Mouse (Mus musculus) G1E (cell line): Measurements from ENCODE around the gene Tigd4. TPM values are rescaled to one million over a fixed set of nuclear protein-coding genes. Genes with fewer than 3 reads are reported as not detected.

Experiments
- ATAC-seq: 2 replicates; pipeline ENCODE4 v1.8.0; 2016; ENCODE audit warnings: mild to moderate bottlenecking; ENCODE audit not compliant: insufficient number of reproducible peaks, poor library complexity, low FRiP score, severe bottlenecking; ENCODE audit errors: extremely low read depth
- DNase-seq: peaks from one replicate; pipeline ENCODE4 v3.0.0; 2012; ENCODE audit warnings: low spot score
- H3K27me3 ChIP-seq: 2 replicates; pipeline ENCODE4 v1.6.1; 2012; ENCODE audit warnings: mild to moderate bottlenecking, low read length, inconsistent platforms; ENCODE audit not compliant: insufficient read depth
- H3K36me3 ChIP-seq: replicated peaks from 2 replicates; pipeline ENCODE3; 2012; ENCODE audit warnings: mild to moderate bottlenecking, inconsistent platforms
- H3K4me1 ChIP-seq: 2 replicates; pipeline ENCODE4 v1.6.1; 2012; ENCODE audit warnings: low read depth, low read length, inconsistent platforms, mixed read lengths; ENCODE audit not compliant: insufficient read depth
- H3K4me3 ChIP-seq: 2 replicates; pipeline ENCODE4 v1.5.1; 2012; ENCODE audit warnings: low read depth, mild to moderate bottlenecking, inconsistent platforms, low read length, moderate library complexity, mixed read lengths
- H3K9me3 ChIP-seq: replicated peaks from 2 replicates; pipeline ENCODE4 v1.6.1; 2012; ENCODE audit warnings: inconsistent platforms
- CTCF ChIP-seq: IDR thresholded peaks from 2 replicates; pipeline ENCODE4 v1.5.1; 2012; ENCODE audit warnings: low read depth, low read length, inconsistent platforms, mixed read lengths
- GATA1 ChIP-seq: IDR thresholded peaks from 2 replicates; pipeline ENCODE4 v1.6.1; 2012; ENCODE audit warnings: borderline replicate concordance, low read length, inconsistent platforms, mixed read lengths
- GATA2 ChIP-seq: IDR thresholded peaks from 2 replicates; pipeline ENCODE4 v1.6.1; 2012; ENCODE audit warnings: low read depth, low read length, inconsistent platforms, borderline replicate concordance
- POLR2AphosphoS5 ChIP-seq: IDR thresholded peaks from 2 replicates; pipeline ENCODE4 v1.6.1; 2012; ENCODE audit warnings: low read depth, low read length, inconsistent platforms; ENCODE audit not compliant: insufficient replicate concordance
- TAL1 ChIP-seq: conservative IDR thresholded peaks from 2 replicates; pipeline ENCODE4 v1.6.1; 2012; ENCODE audit warnings: low read depth, low read length, inconsistent platforms, mixed read lengths
- polyA plus RNA-seq: library from polyadenylated mRNA; stranded (reverse); fragments of >175 nt; gene quantifications from 2 replicates; pipeline ENCODE4 v1.2.3, GENCODE M21; 2012
- total RNA-seq, 2 experiments: library from RNA; stranded (forward) in 1 of 2; stranded (reverse) in 1 of 2; fragments of 200-1000 nt in 1 of 2; fragments of >200 nt in 1 of 2; fragmentation: Nextera tagmentation in 1 of 2; gene quantifications; 2 replicates each; pipeline ENCODE4 v1.2.3; 2014 to 2017

The Tigd4 gene
- total and polyA plus RNA-seq, 3 experiments, result 0.05 TPM; not detected in 2

DNA sequence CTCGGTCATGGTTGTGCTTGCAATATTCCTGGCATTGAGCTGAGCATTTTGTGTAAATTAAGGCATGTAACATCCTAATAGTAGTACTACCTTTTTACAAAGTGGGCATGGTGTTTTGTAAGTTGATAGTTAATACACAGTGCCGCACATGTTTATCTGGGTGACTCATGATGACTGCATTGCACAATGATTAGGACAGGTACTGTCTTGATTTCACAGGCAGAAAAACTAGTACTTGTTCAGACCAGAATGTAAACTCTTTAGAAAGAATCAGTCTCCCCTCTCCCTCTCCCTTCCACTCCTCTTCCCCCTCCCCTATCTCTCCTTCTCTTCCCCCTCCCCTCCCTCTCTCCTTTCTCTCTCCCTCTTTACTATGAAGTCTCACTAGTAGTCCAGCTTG lies 9.4 kb downstream of the Tigd4 start:
- Histone ChIP-seq H3K4me1 (peaks cover 4% of the 10 kb centered on the region), H3K36me3 (no peaks in the 10 kb centered on the region), H3K27me3 (peaks cover 21% of the 10 kb centered on the region; the same call in 1 of the 2 replicates), H3K9me3 (no peaks in the 10 kb centered on the region), H3K4me3 (no peak overlapping the region)
- DNase-seq, result no peak
- no peak for ATAC-seq
- TF ChIP-seq GATA1, result no peak
- no peak for TF ChIP-seq TAL1
- no peak for TF ChIP-seq GATA2
- TF ChIP-seq CTCF, result no peak
- no peak for TF ChIP-seq POLR2AphosphoS5

DNA sequence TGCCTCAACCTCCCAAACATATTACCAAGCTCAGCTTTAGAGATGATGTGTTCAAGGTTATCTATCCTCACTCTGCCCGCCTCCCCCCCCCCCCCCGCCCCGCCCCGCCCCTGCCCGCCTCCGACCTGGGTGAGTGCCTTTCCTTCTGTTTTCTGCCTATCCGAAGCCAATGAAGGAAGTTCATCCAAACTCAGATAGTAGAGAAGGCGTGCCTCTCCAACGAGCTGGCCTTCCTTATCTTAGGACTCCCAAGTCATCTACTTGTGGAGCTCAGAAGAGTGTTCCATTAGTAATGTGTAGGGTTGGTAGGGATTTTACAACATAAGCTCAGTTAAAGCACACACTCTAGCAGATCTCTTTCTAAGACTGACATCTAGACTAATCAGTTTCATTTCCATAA lies 9.8 kb downstream of the Tigd4 start:
- Histone ChIP-seq H3K27me3 (peaks cover 18% of the 10 kb centered on the region; the same call in 1 of the 2 replicates), H3K9me3 (no peaks in the 10 kb centered on the region), H3K36me3 (no peaks in the 10 kb centered on the region), H3K4me1 (peaks cover under 1% of the 10 kb centered on the region; the same call in 1 of the 2 replicates), H3K4me3 (no peak overlapping the region)
- ATAC-seq, result no peak
- TF ChIP-seq CTCF, result no peak
- no peak for TF ChIP-seq POLR2AphosphoS5
- TF ChIP-seq GATA1, result no peak
- TF ChIP-seq TAL1, result no peak
- no peak for TF ChIP-seq GATA2
- no peak for DNase-seq

DNA sequence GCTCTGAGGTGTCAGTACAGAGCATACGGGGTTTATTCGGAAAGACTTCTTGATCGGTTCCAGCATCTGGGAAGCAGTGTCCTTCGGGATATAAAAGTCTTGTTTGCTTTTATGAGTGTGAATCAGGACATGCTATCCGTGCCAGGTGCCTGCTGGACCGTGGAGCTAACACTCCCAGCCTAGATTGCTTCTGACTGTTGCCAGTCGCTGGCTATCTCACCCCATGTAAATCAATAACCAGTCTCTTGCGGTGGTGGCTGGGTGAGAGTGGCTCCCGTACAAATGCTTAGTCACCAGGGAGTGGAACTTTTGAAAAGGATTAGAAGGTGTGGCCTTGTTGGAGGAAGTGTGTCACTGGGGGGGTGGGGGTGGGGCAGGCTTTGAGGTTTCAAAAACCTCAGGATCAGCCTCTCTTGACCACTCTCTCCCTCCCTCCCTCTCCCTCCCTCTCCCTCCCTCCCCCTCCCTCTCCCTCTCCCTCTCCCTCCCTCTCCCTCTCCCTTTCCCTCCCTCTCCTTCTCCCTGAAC lies 16.9 kb downstream of the Tigd4 start:
- peaks cover 4% of the 10 kb centered on the region; the same call in 1 of the 2 replicates for H3K9me3 ChIP-seq
- TF ChIP-seq GATA1 (no peak), POLR2AphosphoS5 (no peak), GATA2 (no peak), TAL1 (no peak), CTCF (no peak)
- H3K36me3 ChIP-seq, result no peaks in the 10 kb centered on the region
- DNase-seq, result no peak
- ATAC-seq, result no peak
- H3K4me3 ChIP-seq, result no peak overlapping the region
- no peaks in the 10 kb centered on the region for H3K4me1 ChIP-seq
- peaks cover 21% of the 10 kb centered on the region; the same call in 1 of the 2 replicates for H3K27me3 ChIP-seq

DNA sequence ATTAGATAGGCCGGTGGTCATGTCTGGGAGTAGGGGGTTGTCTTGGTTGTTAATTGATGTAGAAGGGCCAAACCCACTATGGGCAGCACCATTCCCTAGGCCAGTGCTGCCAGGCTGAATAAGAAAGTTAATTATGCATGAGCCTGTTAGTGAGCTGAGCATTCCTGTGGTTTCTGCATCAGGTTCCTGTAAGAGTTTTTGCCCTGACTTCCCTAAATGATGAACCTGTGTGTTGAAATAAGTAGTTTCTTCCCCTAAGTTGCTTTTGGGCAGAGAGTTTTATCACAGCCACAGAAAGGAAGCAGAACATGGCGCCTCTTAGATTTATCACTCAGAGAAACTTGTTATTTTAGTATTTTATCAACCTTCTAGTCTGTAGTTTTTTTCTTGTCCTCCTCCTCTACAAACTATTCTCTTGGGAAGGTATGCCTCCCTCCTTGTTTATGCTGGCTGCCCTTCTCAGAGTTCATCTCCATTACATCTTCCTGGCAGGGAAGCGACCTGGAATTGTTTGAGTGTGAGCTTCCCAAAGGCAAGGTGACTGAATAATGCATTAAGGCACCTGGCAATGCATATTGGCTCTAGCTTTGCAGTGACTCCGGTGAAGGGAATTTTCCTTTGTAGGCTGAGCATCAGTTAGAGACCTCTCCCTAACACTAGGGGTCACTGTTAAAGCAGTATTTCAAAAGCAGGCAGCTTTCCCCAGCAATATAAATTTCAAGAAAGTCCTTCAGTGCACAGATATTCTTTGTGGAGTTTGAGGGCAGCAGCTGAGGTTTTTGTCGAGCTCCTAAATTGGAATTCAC lies 21.9 kb downstream of the Tigd4 start:
- ATAC-seq, result no peak
- H3K9me3 ChIP-seq, result peaks cover 3% of the 10 kb centered on the region

DNA sequence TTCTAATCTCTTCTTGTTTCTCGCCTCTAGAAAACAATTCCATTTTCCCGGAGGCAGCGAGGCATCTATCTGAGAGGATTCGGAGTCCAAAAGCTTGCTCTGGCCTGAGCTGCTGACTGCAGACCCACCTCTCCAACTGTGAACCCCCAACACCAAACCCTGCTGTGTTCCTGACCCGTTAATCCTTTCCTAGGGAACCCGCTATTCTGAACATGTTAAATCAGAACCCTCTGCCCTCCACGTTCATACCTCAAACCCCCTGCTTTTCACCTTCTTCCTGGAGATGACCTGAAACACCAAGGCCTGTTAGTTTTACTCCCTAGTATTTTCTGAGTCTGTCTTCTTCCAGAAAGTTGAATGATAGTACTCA lies 22.5 kb downstream of the Tigd4 start:
- DNase-seq, result no peak
- no peaks in the 10 kb centered on the region for H3K36me3 ChIP-seq
- no peak overlapping the region for H3K4me3 ChIP-seq
- no peak for TF ChIP-seq GATA2
- TF ChIP-seq POLR2AphosphoS5, result no peak
- TF ChIP-seq GATA1, result no peak
- TF ChIP-seq TAL1, result no peak
- TF ChIP-seq CTCF, result no peak
- H3K4me1 ChIP-seq, result no peaks in the 10 kb centered on the region
- H3K27me3 ChIP-seq, result peaks cover 28% of the 10 kb centered on the region
- ATAC-seq, result no peak
- peaks cover 2% of the 10 kb centered on the region for H3K9me3 ChIP-seq

More for the DNA sequence above, 21.9 kb downstream of the Tigd4 start:
- H3K4me3 ChIP-seq, result no peak overlapping the region
- H3K27me3 ChIP-seq, result peaks cover 28% of the 10 kb centered on the region
- no peak for DNase-seq
- H3K4me1 ChIP-seq, result no peaks in the 10 kb centered on the region
- TF ChIP-seq TAL1 (no peak), POLR2AphosphoS5 (no peak), GATA1 (no peak), GATA2 (no peak), CTCF (no peak)
- no peaks in the 10 kb centered on the region for H3K36me3 ChIP-seq

DNA sequence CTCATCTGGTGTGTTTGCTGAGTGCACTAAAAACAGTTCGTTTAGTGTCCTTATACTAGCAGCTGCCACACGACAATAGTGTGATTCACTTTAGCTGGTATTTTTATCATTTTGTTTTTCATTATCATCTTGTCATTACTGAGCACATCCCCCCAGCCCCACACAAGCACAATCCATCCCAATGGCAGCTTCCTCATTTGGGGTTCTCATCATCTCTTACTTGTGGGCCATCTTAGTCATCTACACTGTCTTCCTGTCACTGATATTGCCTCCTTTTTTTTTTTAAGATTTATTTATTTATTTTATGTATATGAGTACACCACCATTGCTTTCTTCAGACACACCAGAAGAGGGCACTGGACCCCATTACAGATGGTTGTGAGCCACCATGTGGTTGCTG lies 25.3 kb downstream of the Tigd4 start:
- H3K4me1 ChIP-seq, result no peaks in the 10 kb centered on the region
- H3K9me3 ChIP-seq, result peaks cover 2% of the 10 kb centered on the region; the same call in 1 of the 2 replicates
- ATAC-seq (no peak), DNase-seq (no peak)
- no peak overlapping the region for H3K4me3 ChIP-seq
- TF ChIP-seq GATA2, result no peak
- no peak for TF ChIP-seq GATA1
- no peak for TF ChIP-seq TAL1
- no peak for TF ChIP-seq CTCF
- TF ChIP-seq POLR2AphosphoS5, result no peak
- no peaks in the 10 kb centered on the region for H3K36me3 ChIP-seq
- H3K27me3 ChIP-seq, result peaks cover 30% of the 10 kb centered on the region
